Mouse (Mus musculus): ENCODE data around the gene Itga8.

Gene Itga8

GRCm38 (mm10) chr2:12092203-12092984 is 209.3 kb downstream of the Itga8 start:
- no peak for DNase-seq (ENCODE audit: low read depth, low spot score)

GRCm38 (mm10) chr2:12090993-12091392 is 210.7 kb downstream of the Itga8 start:
- DNase-seq (ENCODE audit: low read depth, low spot score): no peak

- no peak for DNase-seq (ENCODE audit: low read depth, low spot score)
These were observed 216.2 kb downstream of the Itga8 start for GRCm38 (mm10) chr2:12085492-12085891.

- no peak for DNase-seq (ENCODE audit: low read depth, low spot score)
These were observed 217.4 kb downstream of the Itga8 start for GRCm38 (mm10) chr2:12084341-12084740.

- DNase-seq (ENCODE audit: low read depth, low spot score): no peak
These were observed 224.3 kb downstream of the Itga8 start for GRCm38 (mm10) chr2:12077266-12077891.

- DNase-seq (ENCODE audit: low read depth, low spot score): no peak
These were observed 235.9 kb downstream of the Itga8 start for GRCm38 (mm10) chr2:12065669-12066399.

- DNase-seq (ENCODE audit: low read depth, low spot score): no peak
These were observed 241.5 kb downstream of the Itga8 start for GRCm38 (mm10) chr2:12060034-12060723.

Data from retina, adult 2 months (tissue).